20 mouse cellular contexts compared by ENCODE assay signal in the genomic region with DNA sequence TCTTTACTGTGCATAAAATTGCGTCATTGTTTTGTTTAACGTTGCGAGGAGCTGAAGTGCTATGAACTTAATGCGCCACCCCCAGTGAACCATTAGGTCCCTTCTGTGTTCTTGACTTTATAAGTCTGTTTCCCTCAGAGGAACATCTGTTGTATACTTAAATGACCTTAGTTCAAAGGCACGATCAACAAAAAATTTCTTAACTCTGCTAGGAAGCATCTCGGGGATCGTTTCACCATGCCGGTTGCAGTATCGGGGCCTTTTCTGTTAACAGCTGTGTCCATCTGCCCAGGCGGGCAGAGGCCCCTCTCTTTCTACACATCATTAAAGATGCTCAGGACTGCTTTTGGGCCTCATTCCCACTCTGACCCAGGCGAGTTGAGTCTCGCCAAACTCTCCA. TPM values are rescaled to one million over a fixed set of nuclear protein-coding genes. Genes with fewer than 3 reads are reported as not detected.
A peak's percentile ranks its signal among the peaks of the same experiment; 100 is the strongest.
DNase-seq lines count a peak whose midpoint lies in the region; ATAC-seq and TF ChIP-seq lines count a peak whose summit lies in the region.
"Had no signal": no experiment of that assay in that cellular context is flagged by ENCODE, and none has a peak within 500 bp of the region (broad histone marks: within the 10 kb centered on the region; RNA-seq: fewer than 3 reads in every experiment).

No protein-coding gene starts in this region.

- DNase-seq in heart, adult 11 months, result peak; percentile 92
- peak; percentile 42 for DNase-seq in kidney, postnatal 10 days
- DNase-seq in kidney, adult 2 months, result no peak
- no peak for DNase-seq in embryonic facial prominence, embryonic 10.5 days (ENCODE audit: low spot score)
- peak; percentile 76 for DNase-seq in lung, postnatal 10 days
- DNase-seq in cerebellum, adult 8-10 months, result no peak
- DNase-seq: adrenal gland, adult 8-10 months; cerebellum, adult 9-10 months; gastrocnemius, postnatal 10 days; retina, postnatal 1 day; right cerebral cortex, postnatal 4 days; thymus, adult 18-20 months; thymus, postnatal 4 days had no signal

- H3K36me3 ChIP-seq in heart, embryonic 11.5 days (ENCODE audit: control insufficient read depth, insufficient read depth, low read length), result no peaks in the 10 kb centered on the region
- H3K36me3 ChIP-seq in kidney, adult 2 months (ENCODE audit: control insufficient read depth, insufficient read depth, low read length), result no peaks in the 10 kb centered on the region
- no peaks in the 10 kb centered on the region for H3K36me3 ChIP-seq in embryonic facial prominence, embryonic 10.5 days (replicated peaks)
- no peaks in the 10 kb centered on the region for H3K36me3 ChIP-seq in neural tube, embryonic 15.5 days
- H3K36me3 ChIP-seq: embryonic facial prominence, embryonic 13.5 days; hindbrain, embryonic 13.5 days; limb, embryonic 13.5 days had no signal

- H3K4me2 ChIP-seq in heart, embryonic 11.5 days, result no peak overlapping the region
- no peak overlapping the region for H3K4me2 ChIP-seq in neural tube, embryonic 15.5 days
- H3K4me2 ChIP-seq: embryonic facial prominence, embryonic 13.5 days; hindbrain, embryonic 13.5 days; limb, embryonic 13.5 days had no signal

- no peaks in the 10 kb centered on the region for H3K9me3 ChIP-seq in heart, embryonic 11.5 days (replicated peaks; ENCODE audit: control insufficient read depth, low read length)
- no peaks in the 10 kb centered on the region for H3K9me3 ChIP-seq in embryonic facial prominence, embryonic 10.5 days
- H3K9me3 ChIP-seq in neural tube, embryonic 15.5 days (replicated peaks), result no peaks in the 10 kb centered on the region
- H3K9me3 ChIP-seq: embryonic facial prominence, embryonic 13.5 days; hindbrain, embryonic 13.5 days; limb, embryonic 13.5 days had no signal

- H3K9ac ChIP-seq in heart, embryonic 11.5 days (ENCODE audit: low read depth, low read length), result no peak overlapping the region
- no peak overlapping the region for H3K9ac ChIP-seq in neural tube, embryonic 15.5 days (replicated peaks)
- H3K9ac ChIP-seq: embryonic facial prominence, embryonic 13.5 days; hindbrain, embryonic 13.5 days; limb, embryonic 13.5 days had no signal

- no peaks in the 10 kb centered on the region for H3K27me3 ChIP-seq in heart, embryonic 11.5 days (ENCODE audit: control insufficient read depth, insufficient read depth, low read length)
- H3K27me3 ChIP-seq in kidney, adult 2 months (replicated peaks; ENCODE audit: control insufficient read depth, insufficient read depth, low read length), result no peaks in the 10 kb centered on the region
- H3K27me3 ChIP-seq in embryonic facial prominence, embryonic 10.5 days (replicated peaks; ENCODE audit: low read depth, poor library complexity, severe bottlenecking), result peaks cover 51% of the 10 kb centered on the region
- 0 out of 2 replicates have a peak, but pooled peaks cover 11% of the 10 kb centered on the region for H3K27me3 ChIP-seq in neural tube, embryonic 15.5 days (replicated peaks)

- no peak for ATAC-seq in heart, embryonic 11.5 days (replicated peaks; ENCODE audit: insufficient number of reproducible peaks, low FRiP score, low TSS enrichment)
- no peak for ATAC-seq in neural tube, embryonic 15.5 days (ENCODE audit: low FRiP score)
- ATAC-seq: forebrain, embryonic 14.5 days; inflammation-experienced regulatory T-cells, adult 6 months had no signal

- TF ChIP-seq POLR2A in kidney, adult 2 months (IDR thresholded peaks at IDR 0.05; ENCODE audit: low read depth, low read length), result no peak

- no peak overlapping the region for H3K27ac ChIP-seq in heart, embryonic 11.5 days (ENCODE audit: low read depth, low read length)
- H3K27ac ChIP-seq in kidney, adult 2 months (ENCODE audit: insufficient read depth, low read depth, low read length), result no peak overlapping the region
- H3K27ac ChIP-seq in embryonic facial prominence, embryonic 10.5 days (replicated peaks), result 0 out of 2 replicates have a peak overlapping the region, but pooled peaks have one; percentile 2
- H3K27ac ChIP-seq in neural tube, embryonic 15.5 days (replicated peaks), result no peak overlapping the region
- H3K27ac ChIP-seq: embryonic facial prominence, embryonic 13.5 days; hindbrain, embryonic 13.5 days; limb, embryonic 13.5 days had no signal

- 81% methylated on average over 12 of the region's 12 CpGs for WGBS in heart, embryonic 11.5 days (ENCODE audit: insufficient replicate concordance)
- WGBS in kidney, adult 2 months, result 50% methylated on average over 12 of the region's 12 CpGs
- WGBS in embryonic facial prominence, embryonic 10.5 days, result 81% methylated on average over 12 of the region's 12 CpGs
- WGBS in neural tube, embryonic 15.5 days, result 46% methylated on average over 12 of the region's 12 CpGs

- H3K4me1 ChIP-seq in heart, embryonic 11.5 days (ENCODE audit: control insufficient read depth, insufficient read depth, low read length), result no peaks in the 10 kb centered on the region
- H3K4me1 ChIP-seq in kidney, adult 2 months (ENCODE audit: control insufficient read depth, insufficient read depth, low read length), result no peaks in the 10 kb centered on the region
- H3K4me1 ChIP-seq in embryonic facial prominence, embryonic 10.5 days, result peaks cover 31% of the 10 kb centered on the region
- H3K4me1 ChIP-seq in neural tube, embryonic 15.5 days, result no peaks in the 10 kb centered on the region
- H3K4me1 ChIP-seq: hindbrain, embryonic 13.5 days had no signal

- TF ChIP-seq CTCF in kidney, adult 2 months (conservative IDR thresholded peaks at IDR 0.05; ENCODE audit: insufficient read depth, insufficient read length, low read depth, low read length), result no peak

- no peak overlapping the region for H3K4me3 ChIP-seq in heart, embryonic 11.5 days (ENCODE audit: low read depth, low read length)
- no peak overlapping the region for H3K4me3 ChIP-seq in kidney, adult 2 months (ENCODE audit: insufficient read depth, low read depth, low read length)
- no peak overlapping the region for H3K4me3 ChIP-seq in embryonic facial prominence, embryonic 10.5 days
- H3K4me3 ChIP-seq in neural tube, embryonic 15.5 days (replicated peaks), result no peak overlapping the region
- H3K4me3 ChIP-seq: embryonic facial prominence, embryonic 13.5 days; hindbrain, embryonic 13.5 days; limb, embryonic 13.5 days had no signal

RNA-seq across cellular contexts. Expression of gene Mrps22, which starts 46.0 kb away (rescaled TPM):
- 65.4 and 66.5 TPM in 2 replicates for polyA plus RNA-seq in heart, embryonic 11.5 days (2014; fragmentation: Nextera tagmentation; extraction: Ambion mirVana)
- polyA plus RNA-seq in kidney, adult 2 months (2012; rRNA removed), result 19.7 and 22.4 TPM in 2 replicates
- polyA plus RNA-seq in embryonic facial prominence, embryonic 10.5 days (2016; fragmentation: Nextera tagmentation; extraction: Ambion mirVana), result 80.0 and 82.5 TPM in 2 replicates
- polyA plus RNA-seq in neural tube, embryonic 15.5 days (2015; fragmentation: Nextera tagmentation; extraction: Ambion mirVana), result 55.3 and 58.2 TPM in 2 replicates

Comparison
In these comparisons a context has a peak if more than half of its experiments do, and no peak if none do; other contexts are left out.
1. DNase-seq: peak in heart, adult 11 months (single experiment), kidney, postnatal 10 days (single experiment) and lung, postnatal 10 days (single experiment); none in kidney, adult 2 months (single experiment), embryonic facial prominence, embryonic 10.5 days (single experiment) and cerebellum, adult 8-10 months (single experiment).